Mouse (Mus musculus) layer of hippocampus, postnatal 10 days (tissue): ENCODE results near the gene Ndfip2. TPM values are rescaled to one million over a fixed set of nuclear protein-coding genes. Genes with fewer than 3 reads are reported as not detected.

Experiments used
- total RNA-seq, 2 experiments: library from RNA; stranded (reverse); gene quantifications; 2 replicates each; pipeline ENCODE4 v1.2.3; 2021

Gene Ndfip2
- total RNA-seq, 2 experiments from 2014 or later: 75.8 to 89.5 TPM

Other genes starting within 250 kb of the Ndfip2 start
- gene Rbm26, start 81.2 kb upstream of the Ndfip2 start, total RNA-seq: 10 to 100 TPM; 69.0 to 71.9 TPM